Mouse (Mus musculus) cortical plate, adult 2 months (tissue): ENCODE results near the gene Arrdc5. TPM values are rescaled to one million over a fixed set of nuclear protein-coding genes. Genes with fewer than 3 reads are reported as not detected.

ENCODE experiments used
- H3K27ac ChIP-seq: fragments of 200-500 bp; 2 replicates; pipeline ENCODE4 v1.5.1; 2012; ENCODE audit warnings: low read length, control low read depth, inconsistent platforms; ENCODE audit not compliant: insufficient read depth
- H3K4me1 ChIP-seq: fragments of 200-500 bp; 2 replicates; pipeline ENCODE4 v1.6.1; 2011; ENCODE audit warnings: low read length; ENCODE audit not compliant: control insufficient read depth, insufficient read depth
- H3K4me3 ChIP-seq: fragments of 200-500 bp; 2 replicates; pipeline ENCODE4 v1.5.1; 2011; ENCODE audit warnings: mild to moderate bottlenecking, low read length, control low read depth; ENCODE audit not compliant: insufficient read depth
- CTCF ChIP-seq: fragments of 200-500 bp; IDR thresholded peaks from 2 replicates; pipeline ENCODE4 v1.5.1; 2011; ENCODE audit warnings: mild to moderate bottlenecking, control low read depth, low read length; ENCODE audit not compliant: insufficient read depth; ENCODE audit errors: extremely low read depth
- POLR2A ChIP-seq: fragments of 200-500 bp; IDR thresholded peaks from 2 replicates; pipeline ENCODE4 v1.6.1; 2011; ENCODE audit warnings: mild to moderate bottlenecking, low read length, control low read depth; ENCODE audit not compliant: insufficient read depth; ENCODE audit errors: extremely low read depth
- polyA plus RNA-seq: library from polyadenylated mRNA; depleted of rRNA; stranded (reverse); fragments of >200 nt; gene quantifications from 2 replicates; pipeline ENCODE4 v1.2.3, GENCODE M21; 2012

Arrdc5 gene
- polyA plus RNA-seq, 1 experiment: not detected

DNA sequence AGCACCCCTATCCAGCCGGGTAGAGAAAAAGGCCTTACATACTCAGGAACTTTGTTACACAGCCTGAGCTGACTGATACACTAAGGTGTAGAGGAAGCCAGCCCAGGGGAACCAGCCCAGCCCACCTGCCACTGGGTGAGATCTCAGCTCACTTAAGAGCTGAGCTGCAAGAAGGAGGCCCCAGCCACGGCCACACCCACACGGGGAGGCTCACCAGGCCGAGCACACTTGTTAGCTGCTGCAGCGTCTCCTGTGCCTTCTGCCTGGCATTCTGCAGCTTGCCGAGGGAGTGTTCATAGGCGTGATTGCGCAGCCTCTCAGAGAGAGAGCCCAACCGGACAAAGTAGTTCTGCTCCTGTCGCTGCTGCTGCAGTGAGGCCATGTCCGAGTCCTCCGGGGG, 18.9 kb downstream of the Arrdc5 start:
- Histone ChIP-seq H3K4me3 (no peak overlapping the region), H3K4me1 (peaks cover 2% of the 10 kb centered on the region; the same call in 1 of the 2 replicates), H3K27ac (no peak overlapping the region)
- TF ChIP-seq CTCF (no peak), POLR2A (no peak)

DNA sequence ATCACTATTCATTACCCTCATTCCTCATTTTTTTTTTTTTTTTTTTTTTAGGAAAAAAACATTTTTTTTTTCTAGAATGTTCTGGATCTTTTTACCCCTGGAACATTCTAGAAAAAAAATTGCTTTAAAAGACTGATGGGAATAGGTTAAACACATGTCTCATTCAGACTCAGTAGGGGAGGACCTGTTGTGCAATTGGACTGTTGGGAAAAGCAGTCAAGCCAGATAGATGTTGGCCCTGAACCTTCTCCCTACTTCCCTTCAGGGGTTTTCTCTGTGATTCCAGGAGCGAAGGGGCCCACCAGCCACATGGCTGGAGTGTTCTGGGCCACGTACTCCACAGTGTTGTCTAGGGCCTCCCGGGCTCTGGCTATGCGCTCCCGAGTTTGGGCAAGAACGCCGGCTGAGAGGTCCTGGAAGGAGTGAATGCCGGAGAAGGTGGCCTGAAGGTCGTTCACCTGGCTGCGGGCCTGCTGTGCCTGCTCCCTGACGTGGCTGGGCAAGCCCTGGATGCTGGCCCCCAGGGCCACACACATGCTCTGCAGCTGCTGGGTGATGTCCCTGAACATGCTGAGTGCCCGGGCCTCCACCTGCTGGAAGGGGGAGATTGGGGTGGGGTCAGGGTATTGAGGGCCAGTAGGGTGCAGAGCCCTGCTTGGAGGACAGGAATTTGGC, 20.5 kb downstream of the Arrdc5 start:
- TF ChIP-seq CTCF (no peak), POLR2A (no peak)
- H3K4me3 ChIP-seq: no peak overlapping the region
- no peak overlapping the region for H3K27ac ChIP-seq
- peaks cover 2% of the 10 kb centered on the region; the same call in 1 of the 2 replicates for H3K4me1 ChIP-seq

DNA sequence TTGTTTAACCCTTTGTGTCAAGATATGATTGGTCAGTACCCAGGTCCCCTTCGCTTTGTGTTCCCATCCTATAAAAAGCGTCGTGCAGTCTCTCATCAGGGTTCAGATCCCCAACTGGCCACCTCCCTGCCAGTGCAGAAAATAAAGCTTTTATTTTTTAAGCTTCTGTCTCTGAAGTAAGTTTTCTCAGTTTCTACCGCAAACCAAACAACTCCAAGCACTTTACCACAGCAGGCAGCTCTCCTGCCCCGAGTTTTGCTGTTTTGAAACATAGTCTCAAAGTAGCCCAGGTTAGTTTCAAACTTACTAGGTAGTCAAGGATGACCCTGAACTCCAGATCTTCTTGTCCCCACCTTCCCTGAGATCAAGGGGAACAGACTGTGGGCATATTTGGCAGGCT, 21.7 kb downstream of the Arrdc5 start:
- H3K4me1 ChIP-seq: peaks cover 2% of the 10 kb centered on the region; the same call in 1 of the 2 replicates
- no peak overlapping the region for H3K27ac ChIP-seq
- TF ChIP-seq POLR2A (no peak), CTCF (no peak)
- H3K4me3 ChIP-seq: no peak overlapping the region

DNA sequence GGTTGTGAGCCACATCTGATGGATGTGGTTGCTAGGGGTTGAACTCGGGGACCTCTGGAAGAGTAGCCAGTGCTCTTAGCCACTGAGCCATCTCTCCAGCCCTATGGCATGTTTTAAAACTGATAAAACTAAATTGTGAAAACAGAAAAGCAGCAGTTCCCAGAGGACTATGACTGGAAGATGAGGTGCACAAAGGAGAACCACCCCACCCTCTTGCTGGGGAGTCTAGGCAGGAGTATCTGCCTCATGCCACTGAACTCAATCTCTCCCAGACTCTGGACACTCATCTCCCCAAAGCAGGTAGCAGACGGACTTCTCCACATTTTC, 22.6 kb downstream of the Arrdc5 start:
- TF ChIP-seq POLR2A (no peak), CTCF (0 out of 2 replicates have a peak, but pooled peaks have one; percentile 6)
- no peak overlapping the region for H3K27ac ChIP-seq

DNA sequence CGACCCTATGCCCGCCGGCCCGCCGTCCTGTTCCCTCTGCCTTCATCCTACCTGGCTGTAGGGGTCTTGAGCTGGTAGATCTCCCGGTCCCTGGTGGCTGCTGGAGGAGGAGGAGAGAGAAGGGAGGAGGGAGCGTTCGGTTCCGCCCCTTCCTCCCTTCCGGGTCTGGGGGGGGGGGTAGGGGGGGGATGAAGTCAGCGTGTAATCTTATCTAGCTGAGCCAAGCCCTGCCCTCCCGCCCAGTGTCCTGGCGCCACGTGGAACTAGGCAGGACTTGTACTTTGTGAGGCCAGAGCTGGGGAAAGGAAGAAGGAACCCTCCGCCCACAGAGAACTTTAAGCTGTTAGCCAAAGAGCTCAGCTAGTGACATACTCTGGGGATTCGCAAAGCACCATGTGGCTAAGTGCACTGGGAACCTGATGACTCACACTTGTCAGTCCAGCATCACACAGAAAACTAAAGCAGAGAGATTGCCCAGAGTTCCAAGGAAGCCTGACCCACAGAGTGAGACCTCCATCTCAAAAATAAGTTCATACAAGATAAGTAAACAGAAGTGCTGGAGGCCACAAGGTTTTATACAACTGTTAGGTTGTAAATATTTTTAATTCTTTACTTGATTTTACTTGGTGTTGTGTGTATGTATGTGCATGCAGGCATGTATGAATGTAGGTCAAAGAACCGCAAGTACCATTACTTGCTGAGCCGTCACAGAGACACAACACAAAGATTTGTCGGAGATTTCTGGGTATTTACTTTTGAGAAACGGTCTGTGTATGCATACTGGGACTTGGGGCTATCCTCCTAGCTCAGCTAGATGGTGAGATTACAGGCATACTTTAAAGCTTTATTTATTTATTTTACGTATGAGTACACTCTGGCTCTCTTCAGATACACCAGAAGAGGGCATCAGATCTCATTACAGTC, 23.2 kb downstream of the Arrdc5 start, which contains the start of gene Ticam1:
TSS of gene Ticam1 (minus strand) at position 144 of the 924 bp plus-strand sequence.
- peak within 1 kb of the TSS; percentile 25 for H3K27ac ChIP-seq
- peaks cover 2% of the 10 kb centered on the region for H3K4me1 ChIP-seq
- no peak for TF ChIP-seq CTCF
- peak; percentile 61; the same call in 1 of the 2 replicates for TF ChIP-seq POLR2A
- peak within 1 kb of the TSS; percentile 45 for H3K4me3 ChIP-seq

More for the DNA sequence above, 22.6 kb downstream of the Arrdc5 start:
- H3K4me3 ChIP-seq: no peak overlapping the region
- H3K4me1 ChIP-seq: no peaks in the 10 kb centered on the region

DNA sequence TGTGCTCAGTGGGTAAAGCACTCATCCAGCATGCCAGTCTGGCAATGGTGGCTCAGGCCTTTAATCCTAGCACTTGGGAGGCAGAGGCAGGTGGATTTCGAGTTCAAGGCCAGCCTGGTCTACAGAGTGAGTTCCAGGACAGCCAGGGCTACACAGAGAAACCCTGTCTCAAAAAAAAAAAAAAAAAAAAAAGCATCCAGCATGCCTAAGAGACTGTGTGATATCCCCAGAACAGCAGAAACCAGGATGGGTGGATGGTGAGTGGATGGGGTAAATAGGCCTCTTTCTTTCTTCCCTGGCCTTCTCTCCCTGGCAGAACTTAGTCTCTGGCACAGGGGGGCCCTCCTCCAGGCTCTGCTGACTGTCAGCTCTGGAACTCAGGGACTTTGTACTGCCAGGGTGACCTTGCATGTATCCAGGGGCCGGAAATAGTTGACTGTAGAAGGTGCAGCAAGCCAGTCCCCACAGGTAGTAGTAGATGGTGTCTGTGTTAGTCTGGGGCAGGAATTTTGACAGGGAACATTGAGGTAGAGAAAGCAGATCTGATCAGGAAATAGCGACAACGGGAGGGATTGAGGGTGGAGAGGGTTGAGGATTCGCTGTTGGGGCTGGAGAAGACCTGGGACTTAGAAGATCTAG, 24.1 kb downstream of the Arrdc5 start:
- Histone ChIP-seq H3K4me1 (peaks cover 2% of the 10 kb centered on the region), H3K27ac (peak overlapping the region; percentile 8), H3K4me3 (peak overlapping the region; percentile 45)
- no peak for TF ChIP-seq POLR2A
- no peak for TF ChIP-seq CTCF

DNA sequence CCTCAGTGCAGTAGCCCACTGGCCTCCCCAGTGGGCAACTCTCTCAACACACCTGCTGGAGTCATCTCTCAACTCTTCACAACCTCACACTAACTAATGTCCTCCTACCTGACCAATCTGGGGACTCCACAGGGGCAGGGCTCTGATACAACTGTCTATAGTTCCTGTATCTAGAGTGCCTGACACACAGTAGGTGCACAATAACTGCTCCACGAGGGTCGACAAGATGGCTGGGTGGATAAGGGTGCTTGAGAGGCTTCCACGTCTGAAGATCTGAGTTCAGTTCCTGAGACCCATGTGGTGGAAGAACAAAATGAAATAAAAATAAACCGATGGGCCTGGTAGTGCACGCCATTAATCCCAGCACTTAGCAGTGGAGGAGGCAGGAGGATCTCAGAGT, 26.1 kb downstream of the Arrdc5 start:
- no peak overlapping the region for H3K27ac ChIP-seq
- no peak overlapping the region for H3K4me3 ChIP-seq
- TF ChIP-seq POLR2A (no peak), CTCF (no peak)
- H3K4me1 ChIP-seq: peaks cover 2% of the 10 kb centered on the region

DNA sequence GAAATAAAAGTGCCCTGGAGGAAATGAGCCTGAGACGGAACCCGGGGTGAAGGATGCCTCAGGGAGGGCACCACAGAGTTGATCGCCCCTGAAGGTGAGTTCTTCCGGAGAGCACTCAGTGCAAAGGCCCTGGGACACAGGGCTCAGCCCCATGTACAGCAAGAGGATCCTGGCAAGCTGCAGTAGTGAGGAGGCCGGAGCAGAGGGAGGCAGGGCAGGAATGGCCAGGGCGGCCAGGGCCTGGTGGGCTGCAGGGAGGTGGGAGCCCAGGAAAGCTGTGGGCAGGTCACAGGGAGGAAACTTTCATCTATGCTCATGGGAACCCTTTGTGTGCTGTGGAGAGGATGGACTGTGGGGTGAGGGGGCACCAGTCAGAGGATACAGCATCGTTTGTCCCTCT, 26.6 kb downstream of the Arrdc5 start:
- TF ChIP-seq POLR2A (no peak), CTCF (no peak)
- Histone ChIP-seq H3K4me1 (peaks cover 2% of the 10 kb centered on the region), H3K27ac (no peak overlapping the region), H3K4me3 (no peak overlapping the region)

DNA sequence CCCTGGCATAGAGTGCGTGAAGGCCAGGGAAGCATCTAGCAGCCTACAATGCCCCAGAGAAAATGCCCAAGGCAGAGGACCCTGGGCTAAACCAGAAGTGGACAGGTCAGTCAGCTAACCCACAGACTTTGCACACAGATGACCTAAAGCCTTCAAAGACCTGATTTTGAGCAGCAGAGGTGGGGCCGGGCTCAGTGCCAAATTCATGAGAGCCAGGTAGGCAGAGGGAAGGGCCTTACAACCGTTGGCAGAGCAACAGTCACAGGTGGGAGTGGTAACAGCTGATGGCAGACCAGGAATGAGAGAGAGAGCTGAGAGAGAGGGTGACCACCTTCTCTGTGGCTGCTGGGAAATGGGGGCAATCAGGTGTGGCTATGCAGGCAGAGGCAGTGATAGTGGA, 27.4 kb downstream of the Arrdc5 start:
- peaks cover 3% of the 10 kb centered on the region for H3K4me1 ChIP-seq
- no peak overlapping the region for H3K4me3 ChIP-seq
- H3K27ac ChIP-seq: no peak overlapping the region
- TF ChIP-seq POLR2A (no peak), CTCF (no peak)
